Mouse (Mus musculus): ENCODE measurements around the gene Ethe1.

- no peak for TF ChIP-seq CTCF (conservative IDR thresholded peaks at IDR 0.05; ENCODE audit: insufficient read depth, insufficient read length, low read depth, low read length)
- TF ChIP-seq POLR2A (IDR thresholded peaks at IDR 0.05; ENCODE audit: low read depth, low read length), result no peak
Observed at GRCm38 (mm10) chr7:24617763-24618162, 30.4 kb downstream of the Ethe1 start.

All from kidney, adult 2 months (tissue).